Mouse (Mus musculus) limb, embryonic 15.5 days (tissue): ENCODE data around the gene Slc35e1. TPM values are rescaled to one million over a fixed set of nuclear protein-coding genes. Genes with fewer than 3 reads are reported as not detected.
A peak's percentile ranks its signal among the peaks of the same experiment; 100 is the strongest.

Experiments used
- ATAC-seq: fragments of 200-750 bp; cut with Nextera tagmentation; 2 replicates; pipeline ENCODE4 v1.8.0; 2017; ENCODE audit warnings: low read depth, moderate TSS enrichment; ENCODE audit not compliant: insufficient number of reproducible peaks, low FRiP score, low TSS enrichment
- H3K27ac ChIP-seq: fragments of 300-500 bp; sonication (generic); 2 replicates; pipeline ENCODE4 v1.5.1; 2015; ENCODE audit warnings: moderate library complexity, mild to moderate bottlenecking, inconsistent platforms
- H3K27me3 ChIP-seq: fragments of 300-500 bp; sonication (generic); 2 replicates; pipeline ENCODE4 v1.6.1; 2015; ENCODE audit warnings: inconsistent platforms
- H3K36me3 ChIP-seq: fragments of 300-500 bp; sonication (generic); 2 replicates; pipeline ENCODE4 v1.6.1; 2015; ENCODE audit warnings: inconsistent platforms
- H3K4me1 ChIP-seq: fragments of 300-500 bp; sonication (generic); 2 replicates; pipeline ENCODE4 v1.6.1; 2015; ENCODE audit warnings: inconsistent platforms
- H3K4me2 ChIP-seq: fragments of 300-500 bp; sonication (generic); 2 replicates; pipeline ENCODE4 v1.6.1; 2015; ENCODE audit warnings: mild to moderate bottlenecking, inconsistent platforms
- H3K4me3 ChIP-seq: fragments of 300-500 bp; sonication (generic); 2 replicates; pipeline ENCODE4 v1.5.1; 2015; ENCODE audit warnings: mild to moderate bottlenecking, inconsistent platforms
- H3K9ac ChIP-seq: fragments of 300-500 bp; sonication (generic); 2 replicates; pipeline ENCODE4 v1.6.1; 2015; ENCODE audit warnings: inconsistent platforms
- H3K9me3 ChIP-seq: fragments of 300-500 bp; sonication (generic); 2 replicates; pipeline ENCODE4 v1.6.1; 2016; ENCODE audit warnings: inconsistent platforms
- WGBS: fragments of 180-500 bp; shearing (Covaris S2); methylation state at CpG from one replicate; pipeline ENCODE4 v1.1.7; 2015; 5-methylcytosine and 5-hydroxymethylcytosine counted together
- polyA plus RNA-seq: library from polyadenylated mRNA; unstranded; fragments of >200 nt; fragmentation: Nextera tagmentation; extraction: Ambion mirVana; gene quantifications from 2 replicates; pipeline ENCODE4 v1.2.1, GENCODE M21; 2015

Slc35e1 gene
- polyA plus RNA-seq, 1 experiment from 2014 or later: 20.0 TPM

- H3K27ac ChIP-seq: no peak overlapping the region
Measured at GRCm38 (mm10) chr8:72470684-72471083, 21.7 kb downstream of the Slc35e1 start.

GRCm38 (mm10) chr8:72469984-72470383, 22.4 kb downstream of the Slc35e1 start:
- WGBS: 94% methylated on average over 8 of the region's 8 CpGs
- H3K9ac ChIP-seq: no peak overlapping the region
- H3K27ac ChIP-seq: no peak overlapping the region
- no peaks in the 10 kb centered on the region for H3K9me3 ChIP-seq
- no peak overlapping the region for H3K4me3 ChIP-seq
- H3K4me2 ChIP-seq: no peak overlapping the region
- no peaks in the 10 kb centered on the region for H3K27me3 ChIP-seq
- H3K4me1 ChIP-seq: peaks cover 8% of the 10 kb centered on the region
- peaks cover 83% of the 10 kb centered on the region for H3K36me3 ChIP-seq
- no peak for ATAC-seq

More at GRCm38 (mm10) chr8:72470684-72471083, 21.7 kb downstream of the Slc35e1 start:
- Histone ChIP-seq H3K27me3 (no peaks in the 10 kb centered on the region), H3K4me3 (no peak overlapping the region), H3K36me3 (peaks cover 76% of the 10 kb centered on the region), H3K4me1 (peaks cover 8% of the 10 kb centered on the region), H3K4me2 (no peak overlapping the region), H3K9me3 (no peaks in the 10 kb centered on the region), H3K9ac (no peak overlapping the region)
- ATAC-seq: no peak
- 93% methylated on average over 7 of the region's 7 CpGs for WGBS

DNA sequence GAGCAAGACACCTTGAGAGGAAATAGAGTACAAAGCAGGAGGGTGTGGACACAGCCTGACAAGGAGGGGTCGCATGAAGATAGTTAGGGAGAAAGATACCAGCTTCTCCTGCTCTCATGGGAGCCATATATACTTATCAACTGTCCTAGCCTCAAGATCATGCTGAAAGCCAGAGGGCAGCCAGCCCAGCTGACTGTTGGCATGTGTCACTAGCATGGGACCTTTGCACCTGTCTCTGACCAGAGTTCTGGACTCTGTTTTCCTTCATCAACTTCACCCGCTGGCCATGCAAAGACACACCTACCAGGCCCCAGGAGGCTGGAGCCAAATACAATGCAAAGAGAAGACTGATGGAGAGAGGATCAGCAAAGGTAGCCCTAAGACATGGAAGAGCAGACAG, 23.2 kb downstream of the Slc35e1 start:
- ATAC-seq: no peak
- peaks cover 7% of the 10 kb centered on the region for H3K4me1 ChIP-seq
- 90% methylated on average over 2 of the region's 2 CpGs for WGBS
- H3K9ac ChIP-seq: no peak overlapping the region
- no peak overlapping the region for H3K27ac ChIP-seq
- peaks cover 90% of the 10 kb centered on the region for H3K36me3 ChIP-seq
- no peaks in the 10 kb centered on the region for H3K27me3 ChIP-seq
- H3K4me2 ChIP-seq: no peak overlapping the region
- H3K9me3 ChIP-seq: no peaks in the 10 kb centered on the region
- H3K4me3 ChIP-seq: no peak overlapping the region

- no peaks in the 10 kb centered on the region for H3K4me1 ChIP-seq
- no peaks in the 10 kb centered on the region for H3K9me3 ChIP-seq
- peaks cover 100% of the 10 kb centered on the region for H3K36me3 ChIP-seq
- 94% methylated on average over 10 of the region's 10 CpGs for WGBS
- no peak overlapping the region for H3K9ac ChIP-seq
- no peak overlapping the region for H3K27ac ChIP-seq
- ATAC-seq: no peak
- no peak overlapping the region for H3K4me2 ChIP-seq
- no peak overlapping the region for H3K4me3 ChIP-seq
- H3K27me3 ChIP-seq: no peaks in the 10 kb centered on the region
Measured at GRCm38 (mm10) chr8:72464211-72464610, 28.2 kb downstream of the Slc35e1 start.

DNA sequence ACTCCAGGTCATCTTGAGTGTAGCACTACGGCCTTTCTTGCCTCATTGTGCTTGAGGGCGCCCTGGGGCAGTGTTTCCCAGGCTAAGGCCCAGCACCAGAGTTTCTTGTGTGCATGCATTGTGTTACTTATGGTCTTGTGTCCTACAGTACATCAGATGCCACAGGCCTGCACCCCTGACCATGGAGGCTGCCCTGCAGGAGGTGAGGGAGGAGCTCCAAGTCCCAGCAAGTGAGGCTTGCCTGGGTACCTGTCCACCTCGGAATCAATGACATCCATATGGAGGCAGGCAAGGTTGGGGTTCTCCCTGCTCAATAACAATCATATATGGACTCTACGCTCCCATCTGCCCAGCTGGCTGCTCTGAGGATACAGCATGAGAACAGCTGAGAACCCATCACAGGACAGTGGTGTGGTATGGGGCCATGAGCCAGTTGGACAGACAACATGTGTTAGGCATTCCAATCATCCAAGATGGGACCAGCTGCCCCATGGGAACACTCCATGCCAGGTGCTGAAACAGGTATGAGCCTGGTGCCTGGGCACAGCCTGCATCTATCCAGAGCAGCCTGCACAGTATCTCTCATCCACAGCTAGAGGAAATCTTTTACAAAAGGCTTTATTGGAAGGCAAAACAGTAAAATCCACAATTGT, 32.4 kb downstream of the Slc35e1 start:
- 88% methylated on average over 4 of the region's 4 CpGs for WGBS
- ATAC-seq: no peak

DNA sequence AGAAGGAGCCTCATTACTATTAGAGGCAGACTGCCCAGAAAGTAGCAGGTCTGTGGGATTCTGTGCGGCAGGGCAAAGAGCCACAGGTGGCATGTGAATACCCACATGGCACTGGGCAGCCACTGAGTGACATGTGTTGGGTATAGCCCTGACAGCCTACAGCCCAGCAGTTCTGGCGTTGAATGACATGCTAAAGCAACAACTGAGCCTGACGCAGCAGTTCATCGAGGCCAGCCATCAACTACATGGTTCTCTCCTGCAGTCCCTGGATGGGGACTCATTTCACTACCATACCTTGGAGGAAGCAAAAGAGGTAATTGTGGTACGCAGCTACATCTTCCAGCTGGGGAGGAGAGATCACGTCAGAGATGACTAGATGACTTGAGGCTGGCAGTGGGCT, 34.0 kb downstream of the Slc35e1 start:
- Histone ChIP-seq H3K4me3 (no peak overlapping the region), H3K27me3 (no peaks in the 10 kb centered on the region), H3K36me3 (peaks cover 81% of the 10 kb centered on the region), H3K4me1 (no peaks in the 10 kb centered on the region), H3K9ac (no peak overlapping the region), H3K9me3 (no peaks in the 10 kb centered on the region), H3K27ac (no peak overlapping the region), H3K4me2 (no peak overlapping the region)
- no peak for ATAC-seq
- 88% methylated on average over 6 of the region's 6 CpGs for WGBS

More for the DNA sequence above, 32.4 kb downstream of the Slc35e1 start:
- H3K4me1 ChIP-seq: no peaks in the 10 kb centered on the region
- H3K4me2 ChIP-seq: no peak overlapping the region
- no peak overlapping the region for H3K9ac ChIP-seq
- H3K27ac ChIP-seq: no peak overlapping the region
- no peak overlapping the region for H3K4me3 ChIP-seq
- no peaks in the 10 kb centered on the region for H3K9me3 ChIP-seq
- peaks cover 81% of the 10 kb centered on the region for H3K36me3 ChIP-seq
- no peaks in the 10 kb centered on the region for H3K27me3 ChIP-seq

DNA sequence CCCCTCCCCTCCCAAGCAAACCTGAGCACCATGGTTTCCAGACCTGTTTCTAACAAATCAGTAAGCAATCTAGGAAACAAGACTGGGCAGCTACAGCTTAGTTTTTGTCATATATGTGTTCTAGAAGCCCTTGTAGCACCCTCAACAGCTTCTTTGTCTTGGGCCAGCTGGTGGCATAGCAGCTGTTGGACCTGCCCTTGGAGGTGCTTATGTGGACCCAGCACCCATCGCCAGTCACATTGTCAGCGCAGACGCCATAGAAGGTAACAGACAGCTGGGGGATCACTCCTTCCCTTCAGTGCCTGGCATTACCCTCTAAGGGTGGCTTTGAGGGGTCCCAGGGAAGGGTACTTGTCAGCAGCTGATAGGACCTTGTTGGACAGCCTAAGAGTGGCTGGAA, 34.6 kb downstream of the Slc35e1 start:
- H3K9ac ChIP-seq: no peak overlapping the region
- 86% methylated on average over 3 of the region's 3 CpGs for WGBS
- H3K27ac ChIP-seq: no peak overlapping the region
- ATAC-seq: no peak
- no peak overlapping the region for H3K4me2 ChIP-seq
- peaks cover 81% of the 10 kb centered on the region for H3K36me3 ChIP-seq
- no peaks in the 10 kb centered on the region for H3K4me1 ChIP-seq
- H3K9me3 ChIP-seq: no peaks in the 10 kb centered on the region
- no peaks in the 10 kb centered on the region for H3K27me3 ChIP-seq
- H3K4me3 ChIP-seq: no peak overlapping the region

- no peak overlapping the region for H3K4me3 ChIP-seq
- no peak overlapping the region for H3K27ac ChIP-seq
- H3K27me3 ChIP-seq: no peaks in the 10 kb centered on the region
- peaks cover 77% of the 10 kb centered on the region for H3K36me3 ChIP-seq
- no peaks in the 10 kb centered on the region for H3K9me3 ChIP-seq
- WGBS: 86% methylated on average over 4 of the region's 4 CpGs
- no peak overlapping the region for H3K9ac ChIP-seq
- no peaks in the 10 kb centered on the region for H3K4me1 ChIP-seq
- no peak for ATAC-seq
- H3K4me2 ChIP-seq: no peak overlapping the region
Measured at GRCm38 (mm10) chr8:72455317-72455716, 37.1 kb downstream of the Slc35e1 start.

- 98% methylated on average over 2 of the region's 2 CpGs for WGBS
- no peaks in the 10 kb centered on the region for H3K9me3 ChIP-seq
- no peak overlapping the region for H3K9ac ChIP-seq
- no peak overlapping the region for H3K4me2 ChIP-seq
- no peaks in the 10 kb centered on the region for H3K4me1 ChIP-seq
- H3K36me3 ChIP-seq: peaks cover 77% of the 10 kb centered on the region
- no peak overlapping the region for H3K4me3 ChIP-seq
- H3K27ac ChIP-seq: no peak overlapping the region
- no peak for ATAC-seq
- H3K27me3 ChIP-seq: no peaks in the 10 kb centered on the region
Measured at GRCm38 (mm10) chr8:72453904-72454303, 38.5 kb downstream of the Slc35e1 start.

- no peak overlapping the region for H3K9ac ChIP-seq
- H3K9me3 ChIP-seq: no peaks in the 10 kb centered on the region
- H3K27ac ChIP-seq: no peak overlapping the region
- H3K4me1 ChIP-seq: no peaks in the 10 kb centered on the region
- ATAC-seq: no peak
- WGBS: 84% methylated on average over 8 of the region's 8 CpGs
- no peak overlapping the region for H3K4me3 ChIP-seq
- H3K27me3 ChIP-seq: no peaks in the 10 kb centered on the region
- peaks cover 77% of the 10 kb centered on the region for H3K36me3 ChIP-seq
- H3K4me2 ChIP-seq: no peak overlapping the region
Measured at GRCm38 (mm10) chr8:72451516-72451915, 40.9 kb downstream of the Slc35e1 start.

DNA sequence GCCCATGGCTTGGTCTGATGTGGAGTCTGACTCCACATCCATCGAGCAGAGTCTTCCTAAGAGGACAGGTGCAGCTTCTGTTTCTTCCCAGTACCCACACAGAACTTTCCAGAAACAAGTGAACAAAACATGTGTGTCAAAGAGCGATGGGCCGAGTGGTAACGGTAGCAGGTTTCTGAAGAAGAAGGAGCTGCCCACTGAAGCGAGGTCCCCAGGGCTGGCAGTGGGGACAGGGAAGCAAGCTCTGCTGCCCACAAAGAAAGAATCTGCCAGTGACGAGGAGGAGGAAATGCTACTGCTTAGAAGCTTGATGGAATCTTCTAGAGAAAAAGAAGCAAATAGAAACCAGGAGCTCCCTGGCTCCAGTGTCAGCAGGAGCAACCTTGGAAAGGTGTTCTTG, 47.3 kb downstream of the Slc35e1 start:
- 89% methylated on average over 6 of the region's 6 CpGs for WGBS
- no peaks in the 10 kb centered on the region for H3K9me3 ChIP-seq
- H3K9ac ChIP-seq: no peak overlapping the region
- H3K36me3 ChIP-seq: peaks cover 24% of the 10 kb centered on the region
- no peak overlapping the region for H3K27ac ChIP-seq
- no peak overlapping the region for H3K4me2 ChIP-seq
- H3K4me1 ChIP-seq: peaks cover 10% of the 10 kb centered on the region; the same call in 1 of the 2 replicates
- H3K27me3 ChIP-seq: no peaks in the 10 kb centered on the region
- no peak for ATAC-seq
- H3K4me3 ChIP-seq: no peak overlapping the region

DNA sequence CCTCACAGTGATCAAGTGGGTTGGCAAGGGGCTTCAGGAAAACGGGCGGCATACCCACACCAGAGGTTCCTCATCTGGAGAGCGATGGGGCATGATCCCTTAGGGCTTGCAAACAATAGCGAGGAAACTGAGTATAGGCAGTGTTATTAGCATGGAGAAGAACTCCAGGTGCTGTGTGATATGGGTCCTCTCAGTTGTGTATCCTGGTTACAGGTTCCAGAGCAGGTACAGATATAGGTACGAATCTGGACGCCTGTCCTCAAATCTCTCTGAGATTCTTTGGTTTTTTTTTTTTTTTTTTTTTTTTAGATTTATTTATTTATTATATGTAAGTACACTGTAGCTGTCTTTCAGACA, 48.4 kb downstream of the Slc35e1 start:
- Histone ChIP-seq H3K9me3 (no peaks in the 10 kb centered on the region), H3K36me3 (peaks cover 13% of the 10 kb centered on the region; the same call in 1 of the 2 replicates), H3K4me1 (peaks cover 10% of the 10 kb centered on the region; the same call in 1 of the 2 replicates), H3K27ac (no peak overlapping the region), H3K4me2 (peak overlapping the region; percentile 79), H3K9ac (peak overlapping the region; percentile 39; the same call in 1 of the 2 replicates), H3K27me3 (no peaks in the 10 kb centered on the region), H3K4me3 (peak overlapping the region; percentile 46)
- no peak; the same call in 1 of the 2 replicates for ATAC-seq
- 39% methylated on average over 6 of the region's 6 CpGs for whole genome bisulfite sequencing
